9 mouse cellular contexts compared by ENCODE assay signal in the genomic region with DNA sequence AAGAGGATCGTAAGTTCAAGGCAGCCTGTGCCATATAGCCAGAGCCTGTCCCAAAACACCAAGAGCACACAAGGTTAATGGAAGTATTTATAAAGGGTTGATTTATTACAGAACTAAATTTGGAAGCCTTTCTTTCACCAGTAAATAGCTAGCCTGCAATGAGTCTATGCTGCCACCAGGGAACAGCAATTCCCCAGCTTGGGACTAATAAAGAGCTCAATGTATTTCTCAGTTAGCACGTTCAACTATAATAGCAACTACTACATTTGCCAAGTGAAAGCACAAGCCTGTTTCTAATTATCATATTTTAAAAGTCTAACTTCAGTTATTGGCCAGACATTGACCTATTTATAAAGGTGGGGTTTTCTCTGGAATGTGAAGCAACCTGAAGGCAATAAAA. TPM values are rescaled to one million over a fixed set of nuclear protein-coding genes. Genes with fewer than 3 reads are reported as not detected.
DNase-seq lines count a peak whose midpoint lies in the region; ATAC-seq and TF ChIP-seq lines count a peak whose summit lies in the region.
"Had no signal": no experiment of that assay in that cellular context is flagged by ENCODE, and none has a peak within 500 bp of the region (broad histone marks: within the 10 kb centered on the region; RNA-seq: fewer than 3 reads in every experiment).

No protein-coding gene starts in this region.

- no peak overlapping the region for H3K27ac ChIP-seq in embryonic facial prominence, embryonic 11.5 days (replicated peaks; ENCODE audit: low read depth, low read length)
- no peak overlapping the region for H3K27ac ChIP-seq in neural tube, embryonic 15.5 days (replicated peaks)
- H3K27ac ChIP-seq: heart, embryonic 15.5 days had no signal

- no peak overlapping the region for H3K4me3 ChIP-seq in lung, adult 2 months (replicated peaks; ENCODE audit: extremely low read depth, low read depth, low read length)
- H3K4me3 ChIP-seq in embryonic facial prominence, embryonic 11.5 days (ENCODE audit: low read depth, low read length), result no peak overlapping the region
- no peak overlapping the region for H3K4me3 ChIP-seq in neural tube, embryonic 15.5 days (replicated peaks)
- H3K4me3 ChIP-seq: heart, embryonic 15.5 days had no signal

- H3K27me3 ChIP-seq in embryonic facial prominence, embryonic 11.5 days (ENCODE audit: control insufficient read depth, insufficient read depth, low read length), result no peaks in the 10 kb centered on the region
- H3K27me3 ChIP-seq in neural tube, embryonic 15.5 days (replicated peaks), result no peaks in the 10 kb centered on the region
- H3K27me3 ChIP-seq: heart, embryonic 15.5 days had no signal

- no peaks in the 10 kb centered on the region for H3K36me3 ChIP-seq in embryonic facial prominence, embryonic 11.5 days (replicated peaks; ENCODE audit: control insufficient read depth, insufficient read depth, low read depth, low read length)
- H3K36me3 ChIP-seq in neural tube, embryonic 15.5 days, result peaks cover 21% of the 10 kb centered on the region
- H3K36me3 ChIP-seq: heart, embryonic 15.5 days had no signal

- peak; percentile 12; the same call in 1 of the 2 replicates for TF ChIP-seq CTCF in lung, adult 2 months (IDR thresholded peaks at IDR 0.05; ENCODE audit: insufficient read depth, low read length)

- no peak overlapping the region for H3K4me2 ChIP-seq in embryonic facial prominence, embryonic 11.5 days (ENCODE audit: low read depth, low read length)
- H3K4me2 ChIP-seq in neural tube, embryonic 15.5 days, result no peak overlapping the region
- H3K4me2 ChIP-seq: heart, embryonic 15.5 days had no signal

- DNase-seq in cerebellum, adult 9-10 months, result peak; percentile 14
- DNase-seq in cerebellum, adult 11-12 months, result no peak
- DNase-seq in lung, adult 2 months, result no peak
- no peak for DNase-seq in lung, adult 18-20 months
- DNase-seq in embryonic facial prominence, embryonic 11.5 days (ENCODE audit: low spot score), result peak; percentile 66
- peak; percentile 21 to 57 for DNase-seq in layer of hippocampus, postnatal 14 days (ENCODE audit: low spot score in 2 of 2)
- no peak for DNase-seq in cerebellum, adult 11 months

- no peaks in the 10 kb centered on the region for H3K9me3 ChIP-seq in embryonic facial prominence, embryonic 11.5 days (replicated peaks; ENCODE audit: control insufficient read depth, low read length)
- H3K9me3 ChIP-seq in neural tube, embryonic 15.5 days (replicated peaks), result no peaks in the 10 kb centered on the region
- H3K9me3 ChIP-seq: heart, embryonic 15.5 days had no signal

- H3K9ac ChIP-seq in embryonic facial prominence, embryonic 11.5 days (replicated peaks; ENCODE audit: low read length), result no peak overlapping the region
- H3K9ac ChIP-seq in neural tube, embryonic 15.5 days (replicated peaks), result no peak overlapping the region
- H3K9ac ChIP-seq: heart, embryonic 15.5 days had no signal

- no peak for ATAC-seq in embryonic facial prominence, embryonic 11.5 days (replicated peaks; ENCODE audit: insufficient number of reproducible peaks, low FRiP score, low TSS enrichment, low read depth)
- peak; percentile 64; the same call in 1 of the 2 replicates for ATAC-seq in neural tube, embryonic 15.5 days (ENCODE audit: low FRiP score)

- TF ChIP-seq POLR2A in lung, adult 2 months (IDR thresholded peaks at IDR 0.05; ENCODE audit: borderline replicate concordance, extremely low read depth, low read depth, low read length), result no peak

- H3K4me1 ChIP-seq in lung, adult 2 months (ENCODE audit: control insufficient read depth, insufficient read depth, low read length), result no peaks in the 10 kb centered on the region
- H3K4me1 ChIP-seq in embryonic facial prominence, embryonic 11.5 days (ENCODE audit: control insufficient read depth, insufficient read depth, low read length), result no peaks in the 10 kb centered on the region
- H3K4me1 ChIP-seq in neural tube, embryonic 15.5 days, result 0 out of 2 replicates have a peak, but pooled peaks cover 3% of the 10 kb centered on the region

- WGBS in lung, adult 2 months, result 46% methylated on average over 2 of the region's 2 CpGs
- WGBS in embryonic facial prominence, embryonic 11.5 days, result 47% methylated on average over 2 of the region's 2 CpGs
- WGBS in neural tube, embryonic 15.5 days, result 31% methylated on average over 2 of the region's 2 CpGs

RNA-seq across cellular contexts. Expression of gene Plek, which starts 30.8 kb away (rescaled TPM):
- polyA plus RNA-seq in lung, adult 2 months (2012; rRNA removed), result 3.4 and 7.0 TPM in 2 replicates
- 6.5 and 7.5 TPM in 2 replicates for polyA plus RNA-seq in embryonic facial prominence, embryonic 11.5 days (2014; fragmentation: Nextera tagmentation; extraction: Ambion mirVana)
- total RNA-seq in layer of hippocampus, postnatal 14 days (2021), result 1 to 10 TPM; 3.8 to 4.9 TPM
- 4.4 and 4.9 TPM in 2 replicates for polyA plus RNA-seq in neural tube, embryonic 15.5 days (2015; fragmentation: Nextera tagmentation; extraction: Ambion mirVana)

RNA-seq across cellular contexts. Expression of gene Cnrip1, which starts 31.6 kb away (rescaled TPM):
- polyA plus RNA-seq in lung, adult 2 months (2012; rRNA removed), result 15.6 and 16.7 TPM in 2 replicates
- 16.7 and 18.1 TPM in 2 replicates for polyA plus RNA-seq in embryonic facial prominence, embryonic 11.5 days (2014; fragmentation: Nextera tagmentation; extraction: Ambion mirVana)
- 100 to 1,000 TPM; 150 to 151 TPM for total RNA-seq in layer of hippocampus, postnatal 14 days (2021)
- 132 and 156 TPM in 2 replicates for polyA plus RNA-seq in neural tube, embryonic 15.5 days (2015; fragmentation: Nextera tagmentation; extraction: Ambion mirVana)

Comparison
In these comparisons a context has a peak if more than half of its experiments do, and no peak if none do; other contexts are left out.
1. DNase-seq: peak in cerebellum, adult 9-10 months (single experiment), embryonic facial prominence, embryonic 11.5 days (single experiment) and layer of hippocampus, postnatal 14 days (2 of 2); none in cerebellum, adult 11-12 months (single experiment), lung, adult 2 months (single experiment), lung, adult 18-20 months (0 of 2) and cerebellum, adult 11 months (single experiment).